Mouse (Mus musculus): Measurements from ENCODE around the gene Carhsp1. TPM values are rescaled to one million over a fixed set of nuclear protein-coding genes. Genes with fewer than 3 reads are reported as not detected.

Gene Carhsp1
- total and polyA plus RNA-seq, 3 experiments: 19.5 to 28.0 TPM; not detected in 1

DNA sequence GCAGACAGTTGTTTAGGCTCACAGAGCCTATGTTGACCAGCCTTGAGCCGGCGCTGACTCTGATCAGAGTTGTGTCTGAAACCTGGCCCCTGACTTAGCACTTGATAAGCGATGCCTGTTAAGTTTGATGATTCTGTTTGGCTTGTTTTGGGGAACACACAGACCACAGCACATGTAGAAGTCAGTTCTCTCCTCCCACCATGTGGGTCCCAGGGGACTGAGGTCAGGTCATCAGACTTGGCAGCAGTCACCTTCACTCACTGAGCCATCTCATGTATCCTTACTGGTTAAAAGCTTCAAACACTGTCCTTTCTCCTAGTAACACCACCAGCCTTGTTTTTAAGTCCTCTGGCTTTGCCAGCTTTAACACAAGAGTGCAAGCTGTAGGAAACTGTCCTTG lies 21.9 kb downstream of the Carhsp1 start:
- H3K36me3 ChIP-seq (ENCODE audit: control insufficient read depth in 1 of 2, insufficient read depth in 2 of 2, low read length in 2 of 2): peaks cover 0 to 5% of the 10 kb centered on the region in 2 experiments; a peak in 1 of 4 replicates
- H3K9ac ChIP-seq (ENCODE audit: control insufficient read depth, low read depth, low read length, poor library complexity, severe bottlenecking): no peak overlapping the region
- no peaks in the 10 kb centered on the region for H3K9me3 ChIP-seq (replicated peaks; ENCODE audit: insufficient read depth, low read length)
- no peak for DNase-seq (ENCODE audit: low read depth, low spot score)
- TF ChIP-seq SIN3A (IDR thresholded peaks at IDR 0.05; ENCODE audit: low read length) (no peak), HCFC1 (IDR thresholded peaks at IDR 0.05; ENCODE audit: low read depth, low read length) (no peak), GABPA (IDR thresholded peaks at IDR 0.05; ENCODE audit: low read depth, low read length) (no peak), ZMIZ1 (IDR thresholded peaks at IDR 0.05; ENCODE audit: low read depth, low read length) (no peak), ELF1 (IDR thresholded peaks at IDR 0.05; ENCODE audit: low read depth, low read length) (no peak), POLR2AphosphoS2 (IDR thresholded peaks at IDR 0.05; ENCODE audit: low read length) (no peak), MYC (IDR thresholded peaks at IDR 0.05; ENCODE audit: low read depth, low read length) (no peak), RCOR1 (IDR thresholded peaks at IDR 0.05; ENCODE audit: low read depth, low read length) (no peak)
- H3K79me2 ChIP-seq (ENCODE audit: control insufficient read depth, insufficient read depth, low read length, poor library complexity): no peaks in the 10 kb centered on the region
- no peaks in the 10 kb centered on the region for H3K4me1 ChIP-seq (ENCODE audit: control insufficient read depth in 1 of 2, insufficient read depth in 2 of 2, low read length in 2 of 2)
- no peaks in the 10 kb centered on the region for H3K27me3 ChIP-seq (ENCODE audit: control insufficient read depth in 1 of 2, insufficient read depth in 2 of 2, low read length in 2 of 2)
- H3K4me3 ChIP-seq (ENCODE audit: control insufficient read depth in 1 of 2, insufficient read depth in 1 of 2, low read depth in 2 of 2, low read length in 2 of 2): no peak overlapping the region
- no peak overlapping the region for H3K27ac ChIP-seq (ENCODE audit: control insufficient read depth, low read depth, low read length)

DNA sequence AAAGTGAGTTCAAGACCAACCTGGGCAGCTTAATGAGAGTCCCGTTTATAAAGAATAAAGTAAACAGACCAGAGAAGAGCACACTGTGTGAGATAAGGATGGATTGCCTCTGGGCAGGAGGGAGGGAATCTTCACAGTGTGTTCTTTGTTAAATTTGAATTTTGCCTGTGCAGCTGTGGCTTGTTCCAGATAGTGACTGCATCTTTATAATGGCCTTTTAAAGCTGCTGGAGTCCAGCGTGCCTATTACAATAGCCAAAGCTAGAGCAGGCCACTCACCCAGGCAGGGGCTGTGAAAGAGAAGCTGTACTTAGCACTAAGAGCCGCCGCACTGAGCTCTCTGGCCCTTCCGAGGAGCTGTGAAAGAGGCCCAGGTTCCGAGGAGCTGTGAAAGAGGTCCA lies 26.4 kb downstream of the Carhsp1 start:
- H3K79me2 ChIP-seq (ENCODE audit: control insufficient read depth, insufficient read depth, low read length, poor library complexity): peaks cover 1% of the 10 kb centered on the region
- H3K4me3 ChIP-seq (ENCODE audit: control insufficient read depth in 1 of 2, insufficient read depth in 1 of 2, low read depth in 2 of 2, low read length in 2 of 2): no peak overlapping the region
- DNase-seq (ENCODE audit: low read depth, low spot score): no peak
- peaks cover 7 to 9% of the 10 kb centered on the region in 2 experiments; a peak in 3 of 4 replicates for H3K36me3 ChIP-seq (ENCODE audit: control insufficient read depth in 1 of 2, insufficient read depth in 2 of 2, low read length in 2 of 2)
- H3K9ac ChIP-seq (ENCODE audit: control insufficient read depth, low read depth, low read length, poor library complexity, severe bottlenecking): no peak overlapping the region
- TF ChIP-seq MEF2A (IDR thresholded peaks at IDR 0.05; ENCODE audit: extremely low read depth, insufficient replicate concordance, low read depth, low read length, poor library complexity, severe bottlenecking) (no peak), MAZ (IDR thresholded peaks at IDR 0.05; ENCODE audit: low read depth, low read length) (no peak), KAT2A (conservative IDR thresholded peaks at IDR 0.05; ENCODE audit: low read depth, low read length) (no peak), TAL1 (IDR thresholded peaks at IDR 0.05; ENCODE audit: low read length) (no peak)
- H3K27ac ChIP-seq (ENCODE audit: control insufficient read depth, low read depth, low read length): no peak overlapping the region
- H3K9me3 ChIP-seq (replicated peaks; ENCODE audit: insufficient read depth, low read length): no peaks in the 10 kb centered on the region
- no peaks in the 10 kb centered on the region; a peak in 1 of 4 replicates for H3K4me1 ChIP-seq (ENCODE audit: control insufficient read depth in 1 of 2, insufficient read depth in 2 of 2, low read length in 2 of 2)
- no peaks in the 10 kb centered on the region for H3K27me3 ChIP-seq (ENCODE audit: control insufficient read depth in 1 of 2, insufficient read depth in 2 of 2, low read length in 2 of 2)

DNA sequence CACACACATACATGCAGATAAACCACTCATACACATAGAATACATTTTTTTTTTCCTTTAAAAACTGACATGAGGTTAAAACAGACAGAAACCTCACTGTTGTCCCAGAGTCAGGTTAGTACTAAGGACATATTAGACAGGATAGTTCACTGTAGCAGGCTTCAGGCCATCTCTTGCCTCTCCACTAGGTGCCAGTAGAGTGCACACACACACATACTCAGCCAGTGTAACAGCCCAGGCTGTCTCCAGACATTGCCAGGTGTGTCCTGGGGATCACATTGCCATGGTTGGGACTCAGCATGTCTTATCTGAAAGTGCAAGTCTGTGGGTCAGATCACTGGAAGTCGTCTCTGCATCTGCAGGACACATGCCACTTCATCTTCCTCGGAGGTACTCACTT lies 28.1 kb downstream of the Carhsp1 start:
- Histone ChIP-seq H3K9me3 (replicated peaks; ENCODE audit: insufficient read depth, low read length) (no peaks in the 10 kb centered on the region), H3K4me1 (ENCODE audit: control insufficient read depth in 1 of 2, insufficient read depth in 2 of 2, low read length in 2 of 2) (peaks cover 2 to 14% of the 10 kb centered on the region in 2 experiments; a peak in 3 of 4 replicates), H3K27me3 (ENCODE audit: control insufficient read depth in 1 of 2, insufficient read depth in 2 of 2, low read length in 2 of 2) (no peaks in the 10 kb centered on the region), H3K4me3 (ENCODE audit: control insufficient read depth in 1 of 2, insufficient read depth in 1 of 2, low read depth in 2 of 2, low read length in 2 of 2) (no peak overlapping the region), H3K9ac (ENCODE audit: control insufficient read depth, low read depth, low read length, poor library complexity, severe bottlenecking) (no peak overlapping the region), H3K79me2 (ENCODE audit: control insufficient read depth, insufficient read depth, low read length, poor library complexity) (peaks cover 11% of the 10 kb centered on the region), H3K27ac (ENCODE audit: control insufficient read depth, low read depth, low read length) (no peak overlapping the region), H3K36me3 (ENCODE audit: control insufficient read depth in 1 of 2, insufficient read depth in 2 of 2, low read length in 2 of 2) (peaks cover 8 to 23% of the 10 kb centered on the region in 2 experiments; a peak in 3 of 4 replicates)
- peak; percentile 73 for DNase-seq (ENCODE audit: low read depth, low spot score)
- peak; percentile 70 for TF ChIP-seq SMC3 (IDR thresholded peaks at IDR 0.05; ENCODE audit: low read depth, low read length)
- TF ChIP-seq CTCF (IDR thresholded peaks at IDR 0.05 in 2 of 3, conservative IDR thresholded peaks at IDR 0.05 in 1 of 3; ENCODE audit: control insufficient read depth in 1 of 3, insufficient read depth in 1 of 3, low read depth in 2 of 3, low read length in 3 of 3, poor library complexity in 1 of 3, severe bottlenecking in 1 of 3): peak; percentile 68 to 95 (median 77)
- TF ChIP-seq SIN3A (IDR thresholded peaks at IDR 0.05; ENCODE audit: low read length): no peak
- TF ChIP-seq ETS1 (IDR thresholded peaks at IDR 0.05; ENCODE audit: low read depth, low read length): no peak
- TF ChIP-seq MAFK (IDR thresholded peaks at IDR 0.05; ENCODE audit: borderline replicate concordance, low read depth, low read length): no peak
- TF ChIP-seq MAX (IDR thresholded peaks at IDR 0.05; ENCODE audit: low read length): no peak
- no peak for TF ChIP-seq ZNF384 (IDR thresholded peaks at IDR 0.05; ENCODE audit: low read depth, low read length)
- no peak for TF ChIP-seq POLR2A (IDR thresholded peaks at IDR 0.05; ENCODE audit: control insufficient read depth in 1 of 2, insufficient read depth in 1 of 2, low read depth in 1 of 2, low read length in 2 of 2, poor library complexity in 1 of 2)
- no peak for TF ChIP-seq GATA1 (IDR thresholded peaks at IDR 0.05; ENCODE audit: low read depth, low read length)
- no peak for TF ChIP-seq KAT2A (conservative IDR thresholded peaks at IDR 0.05; ENCODE audit: low read depth, low read length)
- no peak for TF ChIP-seq HCFC1 (IDR thresholded peaks at IDR 0.05; ENCODE audit: low read depth, low read length)
- no peak for TF ChIP-seq USF1 (IDR thresholded peaks at IDR 0.05; ENCODE audit: low read depth, low read length)
- TF ChIP-seq ELF1 (IDR thresholded peaks at IDR 0.05; ENCODE audit: low read depth, low read length): no peak
- no peak for TF ChIP-seq NELFE (IDR thresholded peaks at IDR 0.05; ENCODE audit: low read depth, low read length)
- TF ChIP-seq TBP (IDR thresholded peaks at IDR 0.05; ENCODE audit: low read depth, low read length): no peak
- TF ChIP-seq JUND (IDR thresholded peaks at IDR 0.05; ENCODE audit: low read depth, low read length): no peak
- peak; percentile 29 for TF ChIP-seq RAD21 (IDR thresholded peaks at IDR 0.05; ENCODE audit: low read depth, low read length)
- TF ChIP-seq BHLHE40 (IDR thresholded peaks at IDR 0.05; ENCODE audit: borderline replicate concordance, low read depth, low read length): no peak
- no peak for TF ChIP-seq NRF1 (IDR thresholded peaks at IDR 0.05; ENCODE audit: insufficient read depth, low read depth, low read length, poor library complexity, severe bottlenecking)
- no peak for TF ChIP-seq POLR2AphosphoS2 (IDR thresholded peaks at IDR 0.05; ENCODE audit: low read length)

Measured in MEL (cell line).